Mouse (Mus musculus): Measurements from ENCODE around the gene Ascl4. TPM values are rescaled to one million over a fixed set of nuclear protein-coding genes. Genes with fewer than 3 reads are reported as not detected.

Gene Ascl4
- polyA plus RNA-seq, 1 experiment from 2014 or later, result 0.36 TPM

DNA sequence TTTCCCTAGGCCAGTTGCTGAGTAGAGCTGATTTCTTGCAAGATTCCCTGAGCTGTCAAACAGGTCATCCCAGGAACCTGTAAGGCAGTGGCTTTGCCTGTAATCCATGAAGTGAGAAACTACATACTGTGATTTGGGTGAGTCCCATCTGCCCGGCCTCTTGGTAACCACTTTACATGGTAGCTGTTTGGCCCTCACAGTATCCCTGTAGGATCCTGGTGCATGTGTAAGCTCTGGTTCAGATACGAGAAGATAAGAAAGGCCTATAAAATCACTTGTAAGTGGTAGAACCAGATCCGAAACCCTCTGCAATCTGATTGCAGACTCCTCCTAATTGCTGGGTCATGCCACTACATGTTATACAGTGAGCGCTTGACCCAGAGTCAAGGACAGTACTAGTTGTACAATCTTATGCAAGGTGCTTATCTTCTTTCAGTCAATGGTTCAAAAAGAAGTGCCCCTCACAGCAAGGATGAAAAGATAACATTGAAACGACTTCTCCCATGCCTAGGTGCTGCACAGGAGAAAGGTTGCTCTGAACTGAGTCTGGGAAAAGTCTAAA is 67.1 kb downstream of the Ascl4 start:
- no peak overlapping the region for H3K9ac ChIP-seq (ENCODE audit: low read length)
- H3K9me3 ChIP-seq (ENCODE audit: control insufficient read depth, low read length), result no peaks in the 10 kb centered on the region
- no peak overlapping the region for H3K4me2 ChIP-seq
- H3K4me3 ChIP-seq (ENCODE audit: low read depth, low read length), result no peak overlapping the region
- no peaks in the 10 kb centered on the region for H3K27me3 ChIP-seq (ENCODE audit: control insufficient read depth, insufficient read depth, low read length)
- ATAC-seq (ENCODE audit: low FRiP score) (no peak), DNase-seq (ENCODE audit: low spot score, missing footprints) (no peak)
- H3K27ac ChIP-seq (ENCODE audit: low read depth, low read length), result no peak overlapping the region
- 87% methylated on average over 5 of the region's 5 CpGs for WGBS
- H3K36me3 ChIP-seq (ENCODE audit: control insufficient read depth, insufficient read depth, low read length), result no peaks in the 10 kb centered on the region
- H3K4me1 ChIP-seq (ENCODE audit: control insufficient read depth, insufficient read depth, low read length), result no peaks in the 10 kb centered on the region

Other genes with a start within 250 kb of the Ascl4 start
- 97.7 and 97.8 TPM in 2 replicates for gene Pwp1, start 98.2 kb upstream of the Ascl4 start, polyA plus RNA-seq (2014; fragmentation: Nextera tagmentation; extraction: Ambion mirVana)
- gene Prdm4, start 10.5 kb upstream of the Ascl4 start, polyA plus RNA-seq (2014; fragmentation: Nextera tagmentation; extraction: Ambion mirVana), result 35.3 and 35.6 TPM in 2 replicates
- gene Rtcb, start 30.1 kb downstream of the Ascl4 start, polyA plus RNA-seq (2014; fragmentation: Nextera tagmentation; extraction: Ambion mirVana), result 203 and 206 TPM in 2 replicates
- gene Bpifc, start 84.2 kb downstream of the Ascl4 start, polyA plus RNA-seq (2014; fragmentation: Nextera tagmentation; extraction: Ambion mirVana), result 0.12 TPM in 1 of 2 replicates, not detected in the other
- gene Fbxo7, start 94.3 kb downstream of the Ascl4 start, polyA plus RNA-seq (2014; fragmentation: Nextera tagmentation; extraction: Ambion mirVana), result 16.6 and 17.2 TPM in 2 replicates